Mouse (Mus musculus): ENCODE results near the gene Gmpr2.

Gmpr2 gene

DNA sequence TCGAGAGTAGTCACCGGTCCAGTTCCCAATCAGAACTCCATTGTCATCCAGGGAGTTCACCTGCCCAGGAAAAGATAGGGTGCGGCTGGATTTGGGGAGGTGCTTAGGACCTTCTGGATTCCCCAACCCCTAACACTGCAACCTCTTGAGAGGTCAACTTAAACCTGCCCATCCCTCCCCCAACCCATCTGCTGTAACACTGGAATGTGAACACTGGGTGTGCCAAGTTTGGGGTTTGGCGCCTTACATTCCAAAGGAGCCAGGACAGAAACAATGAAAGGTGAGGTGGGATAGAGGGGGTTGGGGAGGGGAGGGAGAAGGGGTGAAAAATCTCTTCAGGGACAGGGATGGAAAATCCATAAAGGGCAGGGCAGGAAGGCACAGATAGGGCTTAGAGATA, 37.8 kb downstream of the Gmpr2 start:
- POLR2A ChIA-PET, result interaction anchor here in 2 of 4 experiments (0.6 to 15.0 kb wide), 7 partner anchors 10 to 144 kb away, joined by 3 to 268 read pairs (median 3); partner anchors contain the start of genes Rabggta (in 2 of the 2), Gmpr2 (in 1 of the 2), Nedd8 (in 1 of the 2) and Tgm1 (in 1 of the 2)
- CTCF ChIA-PET, result no interaction called here

DNA sequence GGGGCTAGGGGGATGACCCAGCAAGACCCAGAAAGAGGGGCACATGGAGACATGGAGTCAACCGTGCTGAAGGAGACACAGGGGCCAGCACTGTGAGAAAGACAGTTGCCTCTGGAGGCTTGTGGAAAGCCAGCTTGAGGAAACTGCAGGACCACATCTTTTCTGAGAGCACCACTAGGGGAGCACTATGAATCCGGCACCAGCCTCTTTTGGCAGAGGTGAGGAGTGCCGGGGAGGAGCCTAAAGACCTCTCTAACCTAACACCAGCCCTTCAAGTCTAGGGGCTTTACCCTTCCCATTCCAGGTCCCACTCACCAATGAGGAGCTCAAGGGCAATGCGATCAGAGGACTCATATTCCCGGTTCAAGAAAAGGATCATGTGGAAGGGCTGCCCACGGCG, 40.0 kb downstream of the Gmpr2 start:
- ChIA-PET CTCF (interaction anchor here (0.5 to 3.3 kb wide), 11 partner anchors 9 to 233 kb away, joined by 3 to 21 read pairs (median 3); partner anchors contain the start of genes Rabggta (in 2 of the 4), A730061H03Rik (in 1 of the 4), Dcaf11 (in 1 of the 4) and Dhrs4 (in 1 of the 4)), POLR2A (interaction anchor here (0.7 to 15.0 kb wide), 30 partner anchors 7 to 171 kb away, joined by 3 to 268 read pairs (median 4); partner anchors contain the start of genes Nedd8 (in 3 of the 4), Rabggta (in 3 of the 4), Gmpr2 (in 2 of the 4) and Mdp1 (in 2 of the 4))

DNA sequence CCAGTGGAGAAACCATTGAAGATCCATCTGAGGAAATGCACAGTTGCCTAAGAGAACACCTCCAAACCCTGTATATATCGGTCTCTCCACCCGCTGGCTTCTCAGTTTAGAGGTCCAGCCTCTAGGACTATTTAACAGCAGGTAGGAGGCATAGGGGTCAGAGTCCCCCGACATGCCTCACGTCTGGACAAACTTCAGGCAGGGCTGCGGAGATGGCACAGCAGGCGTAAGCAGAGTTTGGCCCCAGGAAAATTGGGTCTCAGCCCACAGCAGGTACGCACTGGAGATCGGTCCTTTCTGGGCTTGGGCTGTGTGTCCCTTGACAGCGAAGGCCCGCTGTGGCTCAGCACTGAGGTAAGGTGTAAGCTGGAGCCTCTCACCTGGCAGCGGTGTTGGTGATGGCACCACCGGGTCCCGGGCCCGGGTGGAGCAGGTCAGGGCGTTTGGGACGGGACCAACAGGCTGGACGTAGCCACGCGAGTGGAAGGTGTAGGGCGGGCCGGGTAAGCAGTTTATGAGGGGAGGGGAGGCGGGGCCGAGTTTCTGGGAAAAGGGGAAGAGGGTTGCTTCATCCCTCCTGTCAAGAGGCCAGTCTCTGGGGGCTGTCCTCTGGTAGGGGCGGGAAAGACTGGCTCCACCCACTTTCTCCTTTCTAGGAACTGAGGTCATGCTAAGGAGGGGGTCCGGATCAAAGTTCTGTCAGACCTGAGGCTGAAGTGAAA, 41.4 kb downstream of the Gmpr2 start:
- POLR2A ChIA-PET, result interaction anchor here (0.6 to 15.0 kb wide), 23 partner anchors 6 to 156 kb away, joined by 3 to 268 read pairs (median 4); partner anchors contain the start of genes Rabggta (in 4 of the 4), Gmpr2 (in 2 of the 4), Nedd8 (in 2 of the 4) and Psme2 (in 2 of the 4)
- CTCF ChIA-PET, result interaction anchor here in 3 of 4 experiments (0.6 to 3.3 kb wide), 3 partner anchors 8 to 122 kb away, joined by 4 to 21 read pairs (median 9); partner anchors contain the start of genes Psme2 (in 1 of the 3) and Rabggta (in 1 of the 3)

DNA sequence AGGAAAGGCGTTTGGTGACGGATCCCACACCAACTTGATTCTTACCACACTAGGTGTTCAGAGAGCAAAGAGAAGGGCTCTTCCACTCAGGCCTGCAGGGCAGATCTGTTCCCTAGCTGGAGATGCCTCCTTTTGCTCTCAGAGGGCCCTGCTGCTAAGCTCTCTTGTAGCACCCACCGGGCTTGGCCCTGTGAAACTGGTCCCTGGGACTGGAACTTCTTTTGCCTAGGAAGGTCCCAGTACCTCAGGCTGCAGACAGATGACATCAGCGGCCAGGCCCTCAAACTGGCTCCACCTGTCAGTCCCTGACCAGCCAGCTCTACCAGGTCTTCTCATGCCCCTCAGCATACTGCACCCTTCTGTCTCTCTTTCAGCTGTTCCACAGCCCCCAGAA, 42.0 kb downstream of the Gmpr2 start, which contains the start of gene Tgm1:
TSS of gene Tgm1 (minus strand) at position 198 of the 394 bp plus-strand sequence.
- CTCF ChIA-PET, result interaction anchor here in 3 of 4 experiments (0.6 to 3.3 kb wide), 5 partner anchors 8 to 212 kb away, joined by 3 to 21 read pairs (median 3); partner anchors contain the start of genes Psme2 (in 1 of the 3) and Rabggta (in 1 of the 3)
- POLR2A ChIA-PET, result interaction anchor here (0.6 to 15.0 kb wide), 23 partner anchors 5 to 245 kb away, joined by 3 to 268 read pairs (median 4); partner anchors contain the start of genes Rabggta (in 4 of the 4), Gmpr2 (in 2 of the 4), Nedd8 (in 2 of the 4) and Dhrs1 (in 1 of the 4)

DNA sequence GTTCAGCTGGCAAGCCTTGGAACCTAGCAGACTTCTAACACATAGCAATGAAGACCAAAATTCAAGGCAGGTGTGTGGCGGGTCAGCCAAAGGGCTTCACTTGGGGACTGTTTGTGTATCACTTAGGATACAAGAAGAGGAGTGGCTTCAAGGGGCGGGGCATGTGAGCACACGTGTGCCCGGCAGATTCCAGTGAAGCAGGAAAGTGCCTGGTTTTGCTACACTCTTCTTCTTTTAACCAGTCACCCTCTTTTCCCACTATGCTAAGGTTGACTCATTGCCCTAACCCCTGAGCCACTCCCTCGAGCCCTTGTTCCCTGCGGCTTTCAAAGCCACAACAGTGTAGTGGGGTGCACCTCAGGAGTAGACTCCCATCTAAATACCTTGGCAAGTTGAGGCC, 43.2 kb downstream of the Gmpr2 start:
- CTCF ChIA-PET, result interaction anchor here in 3 of 4 experiments (0.7 to 1.0 kb wide), 3 partner anchors 28 to 107 kb away, joined by 3 to 5 read pairs (median 4); no protein-coding TSS in a partner anchor
- POLR2A ChIA-PET, result interaction anchor here in 2 of 4 experiments (0.6 to 12.1 kb wide), 8 partner anchors 8 to 810 kb away, joined by 3 to 268 read pairs (median 4); partner anchors contain the start of genes Gmpr2 (in 1 of the 2), Nedd8 (in 1 of the 2), Tgm1 (in 1 of the 2) and Tinf2 (in 1 of the 2)

DNA sequence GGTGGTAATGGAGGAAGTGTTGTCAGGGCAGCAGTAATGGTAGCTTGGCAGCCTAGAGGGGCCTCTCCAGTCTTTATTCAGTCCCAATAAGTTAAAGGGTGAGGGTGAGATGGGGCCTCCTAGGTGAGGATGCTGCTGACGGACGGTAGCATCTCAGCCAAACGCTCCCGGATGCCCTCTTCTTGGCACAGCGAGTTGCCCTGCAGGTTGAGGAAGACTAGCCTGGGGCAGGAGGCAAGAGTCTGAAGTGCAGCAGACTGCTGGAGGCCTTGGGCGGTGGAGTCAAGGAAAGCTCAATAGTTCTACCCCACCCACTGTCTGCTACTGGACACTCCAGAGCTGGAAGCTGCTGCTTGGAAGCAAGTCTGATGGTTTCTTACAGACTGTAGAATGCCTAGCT, 44.5 kb downstream of the Gmpr2 start:
- ChIA-PET CTCF (no interaction called here), POLR2A (interaction anchor here in 2 of 4 experiments (1.0 to 12.1 kb wide), 4 partner anchors 10 to 45 kb away, joined by 3 to 268 read pairs (median 4); partner anchors contain the start of genes Gmpr2 (in 1 of the 2), Nedd8 (in 1 of the 2) and Tgm1 (in 1 of the 2))

DNA sequence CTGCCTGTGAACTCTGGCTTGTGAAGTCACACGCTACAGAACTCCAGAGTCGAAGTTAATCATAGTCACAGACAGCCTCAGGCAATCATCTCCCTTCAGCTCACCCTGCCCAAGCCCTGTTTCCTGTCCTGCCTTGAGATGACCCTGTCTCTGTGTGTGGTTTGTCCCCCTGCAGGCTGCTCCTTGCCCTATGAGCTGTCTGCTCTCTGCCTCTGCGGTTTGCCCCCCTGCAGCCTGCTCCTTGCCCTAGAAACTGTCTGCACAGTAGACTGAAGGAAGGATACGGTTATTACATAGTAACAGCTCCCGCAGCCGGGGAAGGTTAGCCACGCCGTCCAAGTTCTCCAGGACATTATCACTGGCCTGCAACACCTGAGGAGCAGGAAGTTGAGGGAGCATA, 45.1 kb downstream of the Gmpr2 start:
- ChIA-PET CTCF (no interaction called here), POLR2A (interaction anchor here in 2 of 4 experiments (1.0 to 12.1 kb wide), 3 partner anchors 10 to 45 kb away, joined by 4 to 268 read pairs (median 5); partner anchors contain the start of genes Gmpr2 (in 1 of the 2), Nedd8 (in 1 of the 2) and Tgm1 (in 1 of the 2))

DNA sequence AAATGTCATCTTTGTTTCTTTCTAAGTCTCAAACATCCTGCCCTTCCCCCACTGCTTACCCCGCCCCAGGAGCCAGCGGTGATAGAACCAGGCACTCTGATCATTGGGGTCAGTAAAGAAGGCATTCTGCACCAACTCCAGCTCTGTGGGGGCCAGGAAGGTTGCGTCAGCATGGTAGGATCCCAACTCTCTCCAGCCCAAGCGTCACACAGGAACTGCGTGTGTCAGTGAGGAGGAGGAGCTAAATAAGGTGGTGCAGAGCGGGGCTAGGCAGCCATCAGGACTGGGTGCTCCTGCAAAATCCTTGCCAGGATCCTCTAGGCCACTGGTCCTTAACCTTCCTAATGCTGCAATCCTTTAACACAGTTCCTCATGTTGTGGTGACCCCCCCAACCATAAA, 48.0 kb downstream of the Gmpr2 start:
- POLR2A ChIA-PET, result interaction anchor here (0.5 to 12.1 kb wide), 35 partner anchors 10 to 241 kb away, joined by 3 to 268 read pairs (median 5); partner anchors contain the start of genes Gmpr2 (in 3 of the 4), Nedd8 (in 3 of the 4), Psme2 (in 2 of the 4) and Rnf31 (in 2 of the 4)
- CTCF ChIA-PET, result interaction anchor here in 3 of 4 experiments (0.6 to 1.7 kb wide), 5 partner anchors 16 to 121 kb away, joined by 3 to 4 read pairs (median 4); partner anchors contain the start of genes Dhrs1 (in 1 of the 3), Mdp1 (in 1 of the 3) and Nop9 (in 1 of the 3)

DNA sequence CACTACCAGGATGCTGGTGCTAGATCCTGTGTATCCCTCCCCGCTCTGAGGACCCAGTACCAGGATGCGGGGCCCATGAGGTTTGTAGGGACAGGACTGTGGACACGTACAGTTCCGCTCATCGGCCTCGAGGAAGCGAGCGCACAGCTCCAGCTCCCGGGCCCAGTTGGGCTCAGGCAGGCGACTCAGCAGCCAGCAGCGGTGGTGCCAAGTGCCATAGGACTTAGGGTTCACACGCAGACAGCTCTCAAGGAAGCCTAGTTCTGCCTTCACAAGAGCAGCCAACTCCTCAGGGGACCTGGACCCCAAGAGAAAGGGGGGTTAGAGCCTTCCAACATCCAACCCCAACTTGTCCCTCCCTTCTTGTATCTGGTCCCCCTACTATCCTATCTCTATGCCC, 48.9 kb downstream of the Gmpr2 start:
- ChIA-PET CTCF (interaction anchor here (0.5 to 2.2 kb wide), 16 partner anchors 9 to 796 kb away, joined by 3 to 21 read pairs (median 5); partner anchors contain the start of genes Dhrs1 (in 1 of the 4), Dhrs4 (in 1 of the 4), Gmpr2 (in 1 of the 4) and Ltb4r2 (in 1 of the 4)), POLR2A (interaction anchor here (0.6 to 12.1 kb wide), 57 partner anchors 9 to 808 kb away, joined by 3 to 268 read pairs (median 5); partner anchors contain the start of genes A730061H03Rik (in 3 of the 4), Gmpr2 (in 3 of the 4), Nedd8 (in 3 of the 4) and Ltb4r2 (in 2 of the 4))

DNA sequence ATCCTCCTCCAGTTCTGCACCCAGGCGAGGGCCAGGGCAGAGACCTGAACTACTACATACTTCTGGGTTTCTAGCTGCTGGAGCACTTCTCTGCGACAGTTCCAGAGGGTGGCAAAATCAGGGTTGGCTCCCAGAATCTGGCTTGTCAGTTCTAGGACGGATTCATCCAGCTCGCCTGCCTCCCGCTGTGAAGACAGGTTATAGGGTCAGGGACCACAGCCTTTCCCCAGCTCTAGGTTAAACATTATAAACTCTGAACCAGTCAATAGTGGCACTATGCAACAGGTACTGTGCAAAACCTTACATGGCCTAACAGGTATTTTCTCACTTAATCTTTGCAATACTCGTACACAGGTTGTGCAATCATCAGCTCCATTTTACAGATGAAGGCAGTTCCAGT, 49.3 kb downstream of the Gmpr2 start:
- POLR2A ChIA-PET, result interaction anchor here (0.6 to 12.1 kb wide), 95 partner anchors 8 to 808 kb away, joined by 3 to 268 read pairs (median 4); partner anchors contain the start of genes A730061H03Rik (in 4 of the 4), Gmpr2 (in 3 of the 4), Nedd8 (in 3 of the 4) and Tgm1 (in 3 of the 4)
- CTCF ChIA-PET, result interaction anchor here (0.5 to 2.2 kb wide), 32 partner anchors 9 to 796 kb away, joined by 3 to 21 read pairs (median 4); partner anchors contain the start of genes Mdp1 (in 3 of the 4), A730061H03Rik (in 2 of the 4), Dcaf11 (in 1 of the 4) and Dhrs1 (in 1 of the 4)

DNA sequence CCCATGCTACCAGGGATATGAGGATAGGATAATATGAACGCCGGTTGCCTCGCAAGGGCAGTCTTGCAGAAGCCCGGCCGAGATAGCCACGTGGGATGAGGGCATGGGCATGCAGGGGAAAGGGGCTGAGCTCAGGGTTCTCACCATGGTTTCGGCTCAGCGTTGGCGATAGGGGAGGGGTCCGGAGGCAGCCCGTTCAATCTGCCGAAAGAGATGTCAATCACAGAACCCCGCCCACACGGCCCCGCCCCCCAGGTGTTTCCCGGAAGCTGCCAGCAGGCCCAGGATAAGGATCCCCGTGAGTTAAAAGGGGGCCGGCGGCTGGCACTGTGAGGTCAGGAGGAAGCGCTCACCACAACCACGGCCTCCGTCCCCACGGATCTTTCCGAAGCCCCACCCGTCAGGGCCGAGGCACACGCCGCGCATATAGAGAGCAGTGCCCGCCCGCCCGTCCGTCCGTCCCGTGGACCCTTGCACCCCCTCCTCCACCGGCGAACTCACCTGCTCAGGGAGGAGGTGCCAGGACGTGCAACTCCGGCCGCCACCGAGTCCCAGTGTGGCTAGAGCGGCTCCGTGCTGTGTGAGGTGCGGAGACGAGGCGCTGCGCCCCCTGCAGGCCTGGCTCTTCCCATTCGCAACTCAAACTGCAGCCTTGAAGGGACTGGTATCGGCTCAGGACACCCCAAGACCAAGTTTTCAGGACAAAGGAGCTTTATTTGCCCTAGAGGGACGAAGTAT, 50.1 kb downstream of the Gmpr2 start, which contains the start of gene Rabggta:
TSS of gene Rabggta (minus strand) at position 564 of the 738 bp plus-strand sequence.
- POLR2A ChIA-PET, result interaction anchor here (0.6 to 12.1 kb wide), 104 partner anchors 8 to 1790 kb away, joined by 3 to 268 read pairs (median 4); partner anchors contain the start of genes Tgm1 (in 4 of the 4), A730061H03Rik (in 3 of the 4), Gmpr2 (in 3 of the 4) and Nedd8 (in 3 of the 4)
- CTCF ChIA-PET, result interaction anchor here (0.6 to 2.2 kb wide), 35 partner anchors 8 to 574 kb away, joined by 3 to 21 read pairs (median 4); partner anchors contain the start of genes Mdp1 (in 4 of the 4), A730061H03Rik (in 2 of the 4), Dcaf11 (in 1 of the 4) and Dhrs1 (in 1 of the 4)

DNA sequence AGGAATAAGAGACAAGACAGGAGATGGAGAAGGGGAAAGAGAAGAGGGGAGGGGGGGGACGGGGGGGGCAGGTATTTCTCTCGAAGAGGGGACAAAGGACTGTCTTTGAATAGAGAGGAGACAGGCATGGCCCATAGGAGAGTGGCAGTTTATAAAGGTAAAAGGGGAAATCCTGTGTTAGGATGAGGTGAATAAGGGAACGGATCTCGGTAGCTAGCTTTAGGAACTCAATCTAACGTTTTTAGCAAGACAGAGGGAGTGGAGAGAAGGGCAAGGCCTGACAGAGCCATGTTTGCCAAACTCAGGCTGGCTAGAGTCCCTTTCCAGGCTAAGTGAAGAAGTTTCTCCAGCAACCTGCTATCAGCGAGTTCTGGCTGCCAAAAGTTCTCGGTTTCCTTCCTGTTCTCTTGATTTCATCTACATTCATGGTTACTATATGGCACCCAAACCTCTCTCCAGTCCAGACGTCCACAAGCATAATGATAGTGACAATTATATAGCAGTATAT, 50.8 kb downstream of the Gmpr2 start:
- POLR2A ChIA-PET, result interaction anchor here (0.6 to 12.1 kb wide), 54 partner anchors 7 to 1790 kb away, joined by 3 to 268 read pairs (median 6); partner anchors contain the start of genes Tgm1 (in 4 of the 4), Gmpr2 (in 2 of the 4), Nedd8 (in 2 of the 4) and Rec8 (in 2 of the 4)
- CTCF ChIA-PET, result interaction anchor here (0.5 to 2.2 kb wide), 26 partner anchors 8 to 596 kb away, joined by 3 to 21 read pairs (median 3); partner anchors contain the start of genes Mdp1 (in 3 of the 4), A730061H03Rik (in 1 of the 4), Dcaf11 (in 1 of the 4) and Dhrs1 (in 1 of the 4)

DNA sequence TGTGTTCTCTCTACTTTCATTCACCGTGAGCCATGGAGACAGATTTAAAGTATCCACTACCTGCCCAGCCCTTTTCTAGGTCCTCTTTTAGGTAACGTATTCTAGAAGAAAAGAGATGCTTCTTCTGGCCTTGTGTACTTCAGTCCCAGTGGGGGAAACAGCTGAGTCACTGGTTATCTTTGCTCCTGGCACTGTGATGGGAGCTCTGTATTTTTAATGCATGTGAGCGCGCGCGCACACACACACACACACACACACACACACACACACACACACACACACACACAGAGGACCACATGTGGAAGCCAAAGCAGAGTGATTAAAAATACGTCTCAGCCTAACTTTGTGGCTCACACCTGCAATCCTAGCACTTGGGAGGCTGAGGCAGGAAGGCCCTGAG, 51.7 kb downstream of the Gmpr2 start:
- ChIA-PET POLR2A (interaction anchor here in 3 of 4 experiments (0.6 to 12.1 kb wide), 12 partner anchors 11 to 106 kb away, joined by 3 to 268 read pairs (median 30); partner anchors contain the start of genes Tgm1 (in 3 of the 3), Gmpr2 (in 2 of the 3), Nedd8 (in 2 of the 3) and Tinf2 (in 1 of the 3)), CTCF (interaction anchor here (0.5 to 1.6 kb wide), 12 partner anchors 13 to 169 kb away, joined by 3 to 5 read pairs (median 3); partner anchors contain the start of genes Mdp1 (in 2 of the 4), Tinf2 (in 2 of the 4) and Gm49378 (in 1 of the 4))

DNA sequence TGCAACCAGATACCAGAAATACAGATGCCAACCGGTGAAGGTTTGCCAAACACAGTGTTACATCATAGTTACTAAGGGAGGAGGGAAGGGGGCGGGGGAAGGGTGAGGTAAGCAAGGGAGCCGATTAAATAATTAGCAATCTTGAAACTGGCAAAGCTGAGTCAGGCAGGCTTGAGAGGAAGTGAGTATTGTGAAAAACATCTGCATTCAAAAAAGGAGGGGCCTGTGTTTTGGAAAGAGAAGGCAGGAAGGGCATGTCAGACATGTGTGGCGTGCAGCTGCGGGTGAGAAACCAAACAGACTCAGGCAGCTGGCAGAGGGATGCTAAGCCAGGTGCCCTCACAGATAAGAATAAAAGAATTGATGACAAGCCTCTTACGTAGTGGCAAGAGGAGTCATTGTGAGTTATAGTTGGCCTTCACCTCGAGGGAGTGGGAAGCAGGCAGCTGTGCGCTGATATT, 52.7 kb downstream of the Gmpr2 start:
- POLR2A ChIA-PET, result interaction anchor here in 2 of 4 experiments (0.8 to 12.1 kb wide), 10 partner anchors 10 to 64 kb away, joined by 3 to 268 read pairs (median 5); partner anchors contain the start of genes Gmpr2 (in 2 of the 2), Nedd8 (in 2 of the 2), Mdp1 (in 1 of the 2) and Tgm1 (in 1 of the 2)
- CTCF ChIA-PET, result interaction anchor here in 2 of 4 experiments (0.6 to 0.9 kb wide), 2 partner anchors 10 kb away, joined by 3 to 4 read pairs; no protein-coding TSS in a partner anchor

DNA sequence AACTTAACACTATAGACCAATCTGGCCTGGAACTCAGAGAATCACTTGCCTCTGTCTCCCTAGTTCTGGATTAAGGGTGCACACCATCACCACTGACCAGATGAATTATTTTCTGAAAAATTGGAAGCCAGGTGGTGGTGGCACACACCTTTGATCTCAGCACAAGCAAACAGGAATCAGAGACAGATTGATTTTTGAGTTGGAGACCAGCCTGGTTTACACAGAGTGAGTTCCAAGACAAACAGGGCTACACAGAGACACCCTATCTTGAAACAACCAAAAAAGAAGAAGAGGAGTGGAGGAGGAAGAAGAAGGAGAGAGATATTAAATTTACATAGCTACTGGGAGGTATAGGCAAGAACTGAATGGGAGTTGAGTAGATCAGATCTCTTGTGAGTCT, 54.5 kb downstream of the Gmpr2 start:
- ChIA-PET CTCF (interaction anchor here in 2 of 4 experiments (0.7 to 1.1 kb wide), 2 partner anchors 18 kb away, joined by 3 read pairs; no protein-coding TSS in a partner anchor), POLR2A (interaction anchor here in 2 of 4 experiments (0.6 to 1.1 kb wide), 3 partner anchors 9 to 172 kb away, joined by 3 to 4 read pairs (median 3); partner anchors contain the start of genes Gmpr2 (in 1 of the 2) and Nedd8 (in 1 of the 2))
